Mouse (Mus musculus) testis, postnatal 10 days (tissue): ENCODE data around the gene Sec31b.
A peak's percentile ranks its signal among the peaks of the same experiment; 100 is the strongest.

ENCODE experiments used
- DNase-seq: peaks from one replicate; pipeline ENCODE4 v3.0.0; 2021; ENCODE audit warnings: low spot score

Gene Sec31b

GRCm38 (mm10) chr19:44530018-44530417 lies 15.6 kb downstream of the Sec31b start:
- no peak for DNase-seq

GRCm38 (mm10) chr19:44525551-44526205 lies 20.0 kb downstream of the Sec31b start:
- DNase-seq = no peak

GRCm38 (mm10) chr19:44519152-44519551 lies 26.5 kb downstream of the Sec31b start:
- DNase-seq = peak; percentile 81

GRCm38 (mm10) chr19:44517996-44518768 lies 27.5 kb downstream of the Sec31b start:
- DNase-seq = no peak

- DNase-seq = no peak
Observed at GRCm38 (mm10) chr19:44515769-44516168, 29.9 kb downstream of the Sec31b start.

- DNase-seq = no peak
Observed at GRCm38 (mm10) chr19:44514521-44515451, 30.9 kb downstream of the Sec31b start.

- no peak for DNase-seq
Observed at GRCm38 (mm10) chr19:44513921-44514482, 31.7 kb downstream of the Sec31b start.

GRCm38 (mm10) chr19:44513054-44513833 lies 32.4 kb downstream of the Sec31b start:
- no peak for DNase-seq

GRCm38 (mm10) chr19:44512601-44513000 lies 33.1 kb downstream of the Sec31b start:
- DNase-seq = no peak

- DNase-seq = no peak
Observed at GRCm38 (mm10) chr19:44511451-44512231, 34.0 kb downstream of the Sec31b start.

- DNase-seq = no peak
Observed at GRCm38 (mm10) chr19:44510534-44511175, 35.0 kb downstream of the Sec31b start.

- DNase-seq = no peak
Observed at GRCm38 (mm10) chr19:44502741-44503140, 42.9 kb downstream of the Sec31b start.

GRCm38 (mm10) chr19:44501925-44502324 lies 43.7 kb downstream of the Sec31b start:
- no peak for DNase-seq

- DNase-seq = no peak
Observed at GRCm38 (mm10) chr19:44500240-44500639, 45.4 kb downstream of the Sec31b start.

- no peak for DNase-seq
Observed at GRCm38 (mm10) chr19:44498936-44499335, 46.7 kb downstream of the Sec31b start.

- DNase-seq = no peak
Observed at GRCm38 (mm10) chr19:44496941-44497340, 48.7 kb downstream of the Sec31b start.

- DNase-seq = no peak
Observed at GRCm38 (mm10) chr19:44496511-44496910, 49.2 kb downstream of the Sec31b start.

GRCm38 (mm10) chr19:44493128-44493527 lies 52.5 kb downstream of the Sec31b start, which contains the start of gene Wnt8b:
Gene Wnt8b (plus strand): TSS chr19:44493472.
- no peak for DNase-seq

GRCm38 (mm10) chr19:44487266-44487665 lies 58.4 kb downstream of the Sec31b start:
- DNase-seq = peak; percentile 69

GRCm38 (mm10) chr19:44476541-44476940 lies 69.1 kb downstream of the Sec31b start:
- no peak for DNase-seq
